Mouse (Mus musculus): ENCODE data around the gene Zbtb5.

DNA sequence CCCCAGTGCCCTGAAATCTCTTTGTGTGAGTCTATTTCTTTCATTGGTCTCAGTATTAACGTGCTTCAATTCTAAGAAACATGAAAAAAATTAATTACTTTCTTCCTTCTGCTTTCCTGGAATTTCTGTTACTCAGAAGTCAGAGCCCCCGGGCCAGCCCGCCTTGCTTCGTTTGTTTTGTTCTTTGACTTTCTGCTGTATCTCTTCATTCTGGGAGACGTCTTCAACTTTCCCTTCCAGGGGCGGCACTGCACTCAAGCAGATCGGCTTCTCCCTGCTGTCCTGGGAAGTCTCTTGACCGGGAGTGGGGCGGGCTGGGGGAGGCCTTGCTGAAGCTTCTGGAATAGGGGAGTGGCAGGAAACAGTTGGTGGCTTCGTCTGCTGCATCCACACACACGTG, 49.1 kb downstream of the Zbtb5 start:
- no peak for TF ChIP-seq CTCF (conservative IDR thresholded peaks at IDR 0.05; ENCODE audit: low read length)
- no peak for TF ChIP-seq POU5F1 (IDR thresholded peaks at IDR 0.05; ENCODE audit: borderline replicate concordance, low read length)
